Mouse (Mus musculus): ENCODE results near the gene Elf2. TPM values are rescaled to one million over a fixed set of nuclear protein-coding genes. Genes with fewer than 3 reads are reported as not detected.
"Not testable (repeated sequence)": the region's sequence is repeated elsewhere in the genome, so short reads cannot be mapped to it uniquely, and the experiment has no call there.

Gene Elf2
- polyA plus RNA-seq, 1 experiment, result 87.8 TPM

DNA sequence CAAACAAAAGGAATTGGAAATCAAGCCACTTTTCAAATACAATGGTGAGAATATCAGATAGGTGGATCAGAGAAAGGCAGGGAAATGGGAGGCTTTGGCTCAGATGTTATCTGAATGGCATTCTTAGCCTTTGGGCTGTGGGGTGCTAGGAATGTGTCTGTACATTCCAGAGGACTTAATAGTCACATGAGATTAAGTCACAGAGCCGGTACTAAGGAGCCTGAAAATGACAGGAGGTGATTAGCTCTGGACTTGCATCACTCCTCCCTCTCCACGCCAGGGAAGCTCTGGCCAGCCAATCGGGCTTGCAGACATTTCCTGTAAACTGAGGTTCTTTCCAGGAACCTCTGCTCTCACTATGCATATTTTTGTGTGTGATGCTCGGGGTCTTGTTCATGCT, 119.6 kb downstream of the Elf2 start:
- peaks cover 7% of the 10 kb centered on the region for H3K4me1 ChIP-seq (ENCODE audit: control insufficient read depth, insufficient read depth, low read length)
- no peak for TF ChIP-seq POLR2A (IDR thresholded peaks at IDR 0.05; ENCODE audit: control insufficient read depth, low read depth, low read length)
- TF ChIP-seq CTCF (IDR thresholded peaks at IDR 0.05; ENCODE audit: control insufficient read depth, insufficient read depth, insufficient replicate concordance, low read depth, low read length), result no peak
- no peak overlapping the region for H3K27ac ChIP-seq (ENCODE audit: control insufficient read depth, insufficient read depth, low read depth, low read length)
- H3K4me3 ChIP-seq (ENCODE audit: control insufficient read depth, low read depth, low read length), result no peak overlapping the region
- no peaks in the 10 kb centered on the region for H3K27me3 ChIP-seq (ENCODE audit: control insufficient read depth, insufficient read depth, low read length)
- no peaks in the 10 kb centered on the region for H3K36me3 ChIP-seq (ENCODE audit: control insufficient read depth, insufficient read depth, low read length)

DNA sequence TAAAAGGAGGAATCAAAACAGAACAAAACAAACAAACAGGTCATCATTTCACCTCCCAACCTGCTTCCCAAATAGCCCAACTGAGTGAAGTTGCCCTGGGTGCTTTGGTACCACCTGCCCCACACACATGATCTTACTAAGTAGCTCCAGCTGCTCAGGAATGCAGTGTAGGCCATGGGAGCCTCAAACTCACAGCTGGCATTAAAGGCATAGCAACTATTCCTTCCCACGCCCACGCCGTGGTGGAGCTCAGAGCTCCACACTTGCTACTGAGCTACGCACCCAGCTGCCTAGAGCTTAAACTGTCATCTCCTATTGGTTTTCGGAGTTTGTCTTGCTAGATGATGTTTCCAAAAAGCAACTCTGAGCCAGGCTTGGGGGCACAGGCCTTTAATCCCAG, 121.2 kb downstream of the Elf2 start:
- Histone ChIP-seq H3K4me3 (ENCODE audit: control insufficient read depth, low read depth, low read length) (no peak overlapping the region), H3K27me3 (ENCODE audit: control insufficient read depth, insufficient read depth, low read length) (no peaks in the 10 kb centered on the region), H3K27ac (ENCODE audit: control insufficient read depth, insufficient read depth, low read depth, low read length) (no peak overlapping the region), H3K36me3 (ENCODE audit: control insufficient read depth, insufficient read depth, low read length) (no peaks in the 10 kb centered on the region), H3K4me1 (ENCODE audit: control insufficient read depth, insufficient read depth, low read length) (peaks cover 6% of the 10 kb centered on the region)
- no peak for TF ChIP-seq POLR2A (IDR thresholded peaks at IDR 0.05; ENCODE audit: control insufficient read depth, low read depth, low read length)
- TF ChIP-seq CTCF (IDR thresholded peaks at IDR 0.05; ENCODE audit: control insufficient read depth, insufficient read depth, insufficient replicate concordance, low read depth, low read length), result no peak

DNA sequence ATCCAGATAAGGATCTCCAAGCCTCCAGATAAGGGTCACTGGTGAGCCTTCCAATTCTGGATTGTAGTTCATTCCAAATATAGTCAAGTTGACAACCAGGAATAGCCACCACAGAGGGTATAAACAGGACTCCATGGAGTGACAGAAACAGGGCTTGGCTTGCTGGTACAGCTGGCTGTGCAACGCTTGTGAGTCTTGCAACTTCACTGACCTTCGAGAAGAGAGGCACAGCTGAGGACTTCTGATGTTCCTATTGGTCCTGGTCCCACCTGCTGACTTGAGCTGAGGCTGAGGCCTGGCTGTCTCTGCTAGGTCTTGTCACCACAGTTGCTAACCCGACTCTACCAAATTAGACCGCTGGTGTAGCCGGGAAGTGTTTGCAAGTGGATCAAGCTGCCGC, 122.1 kb downstream of the Elf2 start:
- H3K4me3 ChIP-seq (ENCODE audit: control insufficient read depth, low read depth, low read length); H3K27me3 ChIP-seq (ENCODE audit: control insufficient read depth, insufficient read depth, low read length); H3K4me1 ChIP-seq (ENCODE audit: control insufficient read depth, insufficient read depth, low read length); H3K27ac ChIP-seq (ENCODE audit: control insufficient read depth, insufficient read depth, low read depth, low read length); H3K36me3 ChIP-seq (ENCODE audit: control insufficient read depth, insufficient read depth, low read length): not testable (repeated sequence)

DNA sequence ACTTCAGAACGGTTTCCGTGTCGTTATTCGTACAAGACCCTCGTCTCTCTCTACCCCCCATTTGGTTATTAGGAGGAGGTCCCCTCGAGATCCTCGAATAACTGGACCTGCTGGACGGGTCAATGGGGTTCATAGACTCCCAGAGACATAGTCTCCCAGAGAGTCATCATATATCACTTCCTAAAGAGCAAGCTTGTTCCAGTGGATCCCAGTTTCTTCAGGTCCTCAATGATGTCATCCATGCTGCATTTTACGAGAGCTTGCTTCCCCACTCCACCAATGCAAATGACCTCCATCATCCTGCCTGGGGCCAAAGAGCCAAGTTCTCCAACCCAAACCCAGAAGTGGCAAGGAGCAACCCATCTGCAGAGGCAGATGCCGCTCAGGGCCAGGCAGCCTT, 124.1 kb downstream of the Elf2 start:
- not testable (repeated sequence) for H3K36me3 ChIP-seq (ENCODE audit: control insufficient read depth, insufficient read depth, low read length); H3K4me3 ChIP-seq (ENCODE audit: control insufficient read depth, low read depth, low read length); H3K27me3 ChIP-seq (ENCODE audit: control insufficient read depth, insufficient read depth, low read length); H3K27ac ChIP-seq (ENCODE audit: control insufficient read depth, insufficient read depth, low read depth, low read length); H3K4me1 ChIP-seq (ENCODE audit: control insufficient read depth, insufficient read depth, low read length)

DNA sequence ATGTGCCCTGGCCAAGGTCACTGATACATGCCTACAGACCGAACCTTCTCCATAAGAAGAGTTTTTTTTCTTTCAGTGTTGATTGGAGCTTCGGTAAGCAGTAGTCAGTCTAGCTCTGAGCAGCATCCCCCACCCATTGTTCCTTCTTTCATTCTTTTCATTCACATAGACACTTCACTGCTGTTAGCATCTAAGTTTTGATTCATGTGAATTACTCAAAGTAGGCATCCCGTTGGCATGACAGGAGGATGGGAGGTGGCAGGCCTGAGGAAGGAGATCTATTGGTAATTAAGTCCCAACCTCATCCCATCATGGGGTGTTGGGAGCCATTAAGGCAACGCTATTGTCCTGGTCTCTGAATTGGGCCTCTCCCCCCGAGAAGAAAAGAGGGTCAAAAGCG, 124.8 kb downstream of the Elf2 start:
- H3K27me3 ChIP-seq (ENCODE audit: control insufficient read depth, insufficient read depth, low read length), result no peaks in the 10 kb centered on the region
- no peak overlapping the region for H3K4me3 ChIP-seq (ENCODE audit: control insufficient read depth, low read depth, low read length)
- H3K4me1 ChIP-seq (ENCODE audit: control insufficient read depth, insufficient read depth, low read length), result no peaks in the 10 kb centered on the region
- H3K36me3 ChIP-seq (ENCODE audit: control insufficient read depth, insufficient read depth, low read length), result no peaks in the 10 kb centered on the region
- no peak overlapping the region for H3K27ac ChIP-seq (ENCODE audit: control insufficient read depth, insufficient read depth, low read depth, low read length)
- TF ChIP-seq POLR2A (IDR thresholded peaks at IDR 0.05; ENCODE audit: control insufficient read depth, low read depth, low read length) (no peak), CTCF (IDR thresholded peaks at IDR 0.05; ENCODE audit: control insufficient read depth, insufficient read depth, insufficient replicate concordance, low read depth, low read length) (no peak)

DNA sequence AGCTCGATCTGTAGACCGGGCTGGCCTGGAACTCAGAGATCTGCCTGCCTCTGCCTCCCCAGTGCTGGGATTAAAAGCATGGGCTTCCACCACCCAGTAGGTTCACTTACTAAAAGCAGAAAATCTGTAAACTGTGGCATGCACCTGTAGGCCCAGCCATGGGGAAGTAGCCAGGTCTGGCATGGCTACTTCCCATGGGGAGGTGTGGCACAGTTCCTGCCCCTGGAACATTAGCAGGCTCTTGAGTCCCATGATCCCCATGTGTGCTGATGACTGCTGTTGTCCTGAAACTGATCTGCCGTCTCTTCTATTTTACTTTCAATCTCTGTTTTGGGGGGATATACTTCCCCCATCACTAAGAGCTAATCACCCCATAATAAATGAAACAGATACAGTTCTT, 127.4 kb downstream of the Elf2 start:
- H3K27ac ChIP-seq (ENCODE audit: control insufficient read depth, insufficient read depth, low read depth, low read length), result no peak overlapping the region
- H3K4me3 ChIP-seq (ENCODE audit: control insufficient read depth, low read depth, low read length), result no peak overlapping the region
- TF ChIP-seq POLR2A (IDR thresholded peaks at IDR 0.05; ENCODE audit: control insufficient read depth, low read depth, low read length) (no peak), CTCF (IDR thresholded peaks at IDR 0.05; ENCODE audit: control insufficient read depth, insufficient read depth, insufficient replicate concordance, low read depth, low read length) (no peak)
- H3K4me1 ChIP-seq (ENCODE audit: control insufficient read depth, insufficient read depth, low read length), result no peaks in the 10 kb centered on the region
- H3K27me3 ChIP-seq (ENCODE audit: control insufficient read depth, insufficient read depth, low read length), result no peaks in the 10 kb centered on the region
- no peaks in the 10 kb centered on the region for H3K36me3 ChIP-seq (ENCODE audit: control insufficient read depth, insufficient read depth, low read length)

DNA sequence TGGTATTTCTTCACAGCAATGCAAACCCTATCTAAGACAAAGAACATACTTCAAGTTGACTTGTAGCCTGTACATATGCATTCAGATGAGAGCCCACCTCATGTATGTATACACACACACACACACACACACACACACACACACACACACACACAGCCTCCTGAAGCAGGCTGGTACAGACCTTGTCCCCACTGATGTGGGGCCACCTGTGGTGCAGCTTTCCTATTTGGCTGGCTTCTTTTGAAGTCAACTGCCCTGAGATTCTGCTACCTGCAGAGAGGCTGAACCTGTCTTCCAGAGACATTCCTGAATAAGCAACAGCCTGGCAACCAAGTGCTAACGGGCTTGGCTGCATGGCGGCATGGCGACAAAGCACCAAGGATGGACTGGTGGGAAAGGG, 130.0 kb downstream of the Elf2 start:
- no peak overlapping the region for H3K27ac ChIP-seq (ENCODE audit: control insufficient read depth, insufficient read depth, low read depth, low read length)
- H3K27me3 ChIP-seq (ENCODE audit: control insufficient read depth, insufficient read depth, low read length), result no peaks in the 10 kb centered on the region
- H3K4me3 ChIP-seq (ENCODE audit: control insufficient read depth, low read depth, low read length), result no peak overlapping the region
- no peaks in the 10 kb centered on the region for H3K4me1 ChIP-seq (ENCODE audit: control insufficient read depth, insufficient read depth, low read length)
- TF ChIP-seq POLR2A (IDR thresholded peaks at IDR 0.05; ENCODE audit: control insufficient read depth, low read depth, low read length) (no peak), CTCF (IDR thresholded peaks at IDR 0.05; ENCODE audit: control insufficient read depth, insufficient read depth, insufficient replicate concordance, low read depth, low read length) (no peak)
- no peaks in the 10 kb centered on the region for H3K36me3 ChIP-seq (ENCODE audit: control insufficient read depth, insufficient read depth, low read length)

DNA sequence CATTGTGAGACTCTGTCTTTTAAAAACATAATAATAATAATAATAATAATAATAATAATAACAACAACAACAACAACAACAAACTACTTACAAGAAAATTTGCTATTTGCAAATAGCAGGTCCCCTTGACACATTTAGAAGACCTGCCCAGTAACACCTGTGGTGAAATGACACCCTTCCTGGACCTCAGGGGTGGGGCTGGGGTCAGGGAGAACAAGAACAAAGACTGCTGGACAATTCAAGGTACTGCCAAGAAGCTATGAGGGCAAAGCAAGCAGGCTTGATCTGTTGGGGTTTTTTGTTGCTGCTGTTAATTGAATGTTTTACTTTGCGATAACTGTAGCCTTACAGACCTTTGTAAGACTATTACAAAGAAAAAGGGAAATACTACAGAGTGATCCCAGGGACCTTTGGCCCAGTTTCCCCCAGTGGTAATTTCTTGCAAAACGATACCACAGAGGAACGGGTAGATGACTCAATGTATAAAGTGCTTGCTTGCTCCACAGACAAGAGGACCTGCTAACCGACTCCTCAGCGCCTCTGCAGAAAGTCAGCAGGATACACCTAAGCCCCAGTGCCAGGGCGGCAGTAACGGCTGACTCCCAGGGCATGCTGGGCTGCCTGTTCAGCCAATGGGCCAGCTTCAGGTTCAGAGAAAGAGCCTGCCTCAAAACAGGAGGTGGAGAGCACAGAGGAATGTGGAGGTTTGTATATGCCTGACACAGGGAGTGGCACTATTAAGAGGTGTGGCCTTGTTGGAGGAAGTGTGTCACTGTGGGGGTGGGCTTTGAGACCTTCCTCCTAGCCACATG, 130.8 kb downstream of the Elf2 start:
- Histone ChIP-seq H3K27ac (ENCODE audit: control insufficient read depth, insufficient read depth, low read depth, low read length) (no peak overlapping the region), H3K4me1 (ENCODE audit: control insufficient read depth, insufficient read depth, low read length) (no peaks in the 10 kb centered on the region), H3K27me3 (ENCODE audit: control insufficient read depth, insufficient read depth, low read length) (no peaks in the 10 kb centered on the region), H3K36me3 (ENCODE audit: control insufficient read depth, insufficient read depth, low read length) (no peaks in the 10 kb centered on the region), H3K4me3 (ENCODE audit: control insufficient read depth, low read depth, low read length) (no peak overlapping the region)
- TF ChIP-seq POLR2A (IDR thresholded peaks at IDR 0.05; ENCODE audit: control insufficient read depth, low read depth, low read length), result no peak
- TF ChIP-seq CTCF (IDR thresholded peaks at IDR 0.05; ENCODE audit: control insufficient read depth, insufficient read depth, insufficient replicate concordance, low read depth, low read length), result no peak

All from testis, adult 2 months (tissue).